Mouse (Mus musculus) right cerebral cortex, adult 18-20 months (tissue): ENCODE measurements around the gene Skp1a.

Experiments used
- DNase-seq: peaks from one replicate; pipeline ENCODE4 v3.0.0; 2022; ENCODE audit warnings: mixed read lengths

The Skp1a gene

DNA sequence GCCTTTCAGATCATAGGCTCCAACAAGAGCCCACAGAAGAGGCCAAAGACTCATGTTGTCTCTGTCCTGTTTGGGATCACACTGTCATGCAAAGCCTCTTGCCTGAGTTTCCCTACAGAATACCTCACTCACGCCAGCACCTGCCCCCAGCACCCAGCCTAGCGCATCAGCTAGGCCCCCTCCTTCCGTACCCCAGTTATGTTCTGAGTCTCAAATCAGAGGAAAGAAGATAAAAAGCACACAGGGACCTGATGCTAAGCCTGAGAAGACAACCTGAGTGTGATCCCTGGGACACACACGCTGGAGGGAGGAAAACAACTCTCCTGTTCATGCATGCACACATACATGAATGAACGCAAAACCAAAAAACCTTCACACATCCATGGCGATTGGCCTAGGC is 47.2 kb downstream of the Skp1a start:
- DNase-seq: no peak

DNA sequence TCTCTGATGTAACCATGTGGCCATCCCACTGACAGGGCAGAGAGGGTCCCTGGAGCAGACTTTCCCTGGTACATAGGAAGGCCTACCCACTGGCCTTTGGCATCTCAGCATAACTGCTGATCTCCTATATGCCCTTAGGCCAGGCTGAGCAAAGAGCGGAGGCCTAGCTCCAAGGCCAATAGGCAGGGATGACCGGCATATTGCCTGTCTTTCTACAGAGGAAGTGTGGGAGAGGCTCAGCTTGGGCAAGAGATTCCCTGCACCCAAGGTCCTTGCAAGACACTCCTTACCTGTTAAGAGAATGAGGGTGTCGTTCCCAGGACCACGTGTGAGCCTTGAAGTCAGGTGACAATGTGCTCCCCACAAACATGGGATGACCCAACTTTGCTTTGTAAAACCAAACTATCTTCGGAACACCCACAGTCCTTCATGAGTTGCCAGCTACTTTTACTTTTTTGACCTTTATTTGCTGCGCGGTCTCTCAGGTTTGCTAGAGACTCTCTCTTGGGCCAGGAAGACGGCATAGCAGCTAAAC is 47.9 kb downstream of the Skp1a start:
- no peak for DNase-seq

GRCm38 (mm10) chr11:52280566-52281455 is 49.0 kb downstream of the Skp1a start:
- DNase-seq: no peak

DNA sequence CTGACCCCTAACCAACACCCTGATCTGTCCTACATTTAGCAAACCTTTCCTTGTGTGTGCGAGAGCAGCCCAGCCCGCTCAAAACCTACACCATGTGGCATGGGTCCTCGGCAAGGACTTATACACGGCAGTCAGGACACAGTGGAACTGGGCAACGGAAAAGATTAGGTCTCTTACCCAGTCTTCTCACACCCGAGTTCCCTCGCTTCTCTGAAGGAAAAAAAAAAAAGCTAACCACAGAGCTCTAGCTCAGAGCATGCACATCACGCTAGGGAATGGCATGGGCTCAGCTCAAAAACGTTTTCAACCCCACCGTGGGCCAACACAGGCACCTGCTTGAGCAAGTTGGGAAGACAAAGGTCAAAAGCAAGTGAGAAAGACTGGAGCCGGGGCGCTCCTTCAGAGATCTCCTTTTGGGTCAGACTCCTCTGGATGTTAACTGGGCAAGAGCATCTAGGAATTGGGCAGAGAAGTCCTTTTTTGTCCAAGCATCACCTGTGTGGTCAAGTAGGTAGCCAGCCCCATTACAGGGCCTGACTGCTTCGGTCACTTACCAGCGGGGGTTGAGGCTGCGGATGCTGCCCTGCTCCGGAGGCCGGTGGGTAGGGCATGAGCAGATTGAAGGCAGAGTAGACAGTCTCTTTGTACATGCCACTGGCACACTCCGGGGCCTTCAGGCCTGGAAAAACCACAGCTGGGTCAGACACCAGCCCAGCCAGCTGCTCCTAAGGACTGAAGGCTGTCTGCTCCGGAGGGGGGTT is 50.0 kb downstream of the Skp1a start:
- DNase-seq: no peak

DNA sequence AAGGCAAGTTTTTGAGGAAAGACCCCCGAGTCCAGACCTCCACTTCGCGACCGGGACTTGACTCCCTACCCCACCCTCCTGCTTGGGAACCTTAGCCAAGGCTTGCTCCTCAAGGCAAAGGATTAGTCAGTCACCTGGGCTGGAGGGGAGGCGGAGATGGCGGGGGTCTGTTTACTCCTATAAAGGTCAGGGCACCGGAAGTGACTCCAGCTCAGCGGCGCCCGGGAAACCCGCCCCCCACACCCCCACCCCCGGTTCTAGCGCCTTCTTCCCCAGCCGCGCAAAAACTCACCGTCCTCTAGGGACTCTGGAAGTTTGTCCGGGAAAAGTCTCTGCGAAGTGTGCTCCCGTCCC is 50.6 kb downstream of the Skp1a start:
- no peak for DNase-seq

GRCm38 (mm10) chr11:52282774-52283595 is 51.2 kb downstream of the Skp1a start, which contains the start of gene Tcf7:
Gene Tcf7 (minus strand): TSS chr11:52283014.
- peak; percentile 36 for DNase-seq

GRCm38 (mm10) chr11:52283596-52284571 is 52.1 kb downstream of the Skp1a start:
- DNase-seq: no peak

- DNase-seq: no peak
These were observed 54.6 kb downstream of the Skp1a start for GRCm38 (mm10) chr11:52286301-52286957.

DNA sequence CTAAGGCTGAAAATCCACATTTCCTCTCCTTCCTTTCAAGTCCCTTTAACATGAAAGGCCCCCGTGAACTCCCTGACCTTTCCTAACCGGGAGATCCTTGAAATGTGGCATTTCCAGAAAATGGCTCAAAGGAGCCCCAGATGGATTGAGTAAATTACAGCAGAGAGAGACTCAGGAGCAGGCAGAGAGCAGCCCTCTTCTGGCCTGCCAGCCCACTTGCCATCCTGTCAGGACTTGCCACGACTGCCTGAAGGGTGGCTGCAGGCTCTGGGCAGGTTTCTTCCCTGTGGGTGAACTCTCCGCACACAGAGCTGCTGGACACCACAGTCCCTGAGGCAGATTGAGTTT is 55.1 kb downstream of the Skp1a start:
- no peak for DNase-seq

DNA sequence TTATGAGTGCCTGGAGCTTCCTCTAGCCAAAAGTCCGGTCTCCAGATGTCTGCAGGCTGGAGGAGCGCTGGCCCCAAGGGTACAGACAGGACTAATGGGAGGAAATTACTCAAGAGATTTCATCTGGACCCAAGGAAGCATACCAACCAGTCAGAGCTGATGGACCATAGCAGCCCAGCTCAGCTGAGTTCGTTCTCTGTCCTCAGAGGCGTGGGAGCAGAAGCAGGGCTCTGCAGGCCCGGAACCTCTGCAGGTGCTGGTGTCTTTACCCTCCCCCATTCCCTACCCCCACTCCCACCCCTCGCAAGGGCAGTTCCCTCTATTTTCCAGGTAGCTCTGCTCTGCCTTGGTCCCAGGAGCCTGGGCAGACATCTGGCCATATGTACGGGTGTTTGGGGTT is 60.6 kb downstream of the Skp1a start:
- DNase-seq: no peak

GRCm38 (mm10) chr11:52292894-52293293 is 61.1 kb downstream of the Skp1a start:
- no peak for DNase-seq

DNA sequence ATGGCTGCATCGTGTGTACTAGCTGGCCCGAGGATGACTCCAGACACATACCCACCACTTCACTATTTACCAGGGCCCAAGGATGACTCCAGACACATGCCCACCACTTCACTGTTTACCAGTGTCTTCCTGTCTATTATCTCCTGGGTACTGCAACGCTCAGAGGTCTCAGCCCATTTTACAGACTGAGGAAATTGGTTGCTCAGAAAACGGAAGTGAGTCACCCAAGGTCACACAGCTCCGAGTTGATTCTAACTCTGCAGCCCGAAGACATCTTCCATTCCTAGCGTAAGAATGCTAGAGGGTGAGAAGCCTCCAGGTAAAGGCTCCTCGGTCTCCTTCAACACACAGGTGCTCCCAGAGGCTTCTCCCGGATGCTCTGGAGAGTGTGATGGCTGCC is 62.3 kb downstream of the Skp1a start:
- no peak for DNase-seq
